Mouse (Mus musculus): Measurements from ENCODE around the gene Fn3k. TPM values are rescaled to one million over a fixed set of nuclear protein-coding genes. Genes with fewer than 3 reads are reported as not detected.

Gene Fn3k
- total RNA-seq (2022): 1 to 10 TPM; 5.6 to 8.9 (median 6.3) TPM

GRCm38 (mm10) chr11:121434156-121435155, at the start of gene Fn3k:
Fn3k (plus strand) TSS chr11:121434913.
- DNase-seq: peak; percentile 88

GRCm38 (mm10) chr11:121387750-121388553, 46.8 kb upstream of the Fn3k start, which contains the start of gene Rab40b:
Rab40b (minus strand) TSS chr11:121388251.
- peak; percentile 94 for DNase-seq

GRCm38 (mm10) chr11:121388554-121388945, 46.2 kb upstream of the Fn3k start:
- no peak for DNase-seq

DNA sequence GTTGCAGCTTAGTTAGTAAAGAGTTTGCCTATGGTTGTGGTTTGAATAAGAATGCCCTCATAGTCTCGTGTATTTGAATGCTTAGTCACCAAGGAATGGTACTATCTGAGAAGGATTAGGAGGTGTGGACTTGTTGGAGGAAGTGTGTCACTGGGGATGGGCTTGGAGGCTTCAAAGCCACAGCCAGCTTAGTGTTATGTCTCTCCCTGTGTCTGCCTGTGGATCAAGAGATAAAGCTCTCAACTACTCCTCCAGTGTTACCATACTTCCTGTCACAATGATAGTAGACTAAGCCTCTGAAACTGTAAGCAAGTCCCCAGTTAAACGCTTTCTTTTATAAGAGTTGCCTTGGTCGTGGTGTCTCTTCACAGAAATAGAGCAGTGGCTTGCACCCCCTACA, 43.9 kb upstream of the Fn3k start:
- no peak for DNase-seq

DNA sequence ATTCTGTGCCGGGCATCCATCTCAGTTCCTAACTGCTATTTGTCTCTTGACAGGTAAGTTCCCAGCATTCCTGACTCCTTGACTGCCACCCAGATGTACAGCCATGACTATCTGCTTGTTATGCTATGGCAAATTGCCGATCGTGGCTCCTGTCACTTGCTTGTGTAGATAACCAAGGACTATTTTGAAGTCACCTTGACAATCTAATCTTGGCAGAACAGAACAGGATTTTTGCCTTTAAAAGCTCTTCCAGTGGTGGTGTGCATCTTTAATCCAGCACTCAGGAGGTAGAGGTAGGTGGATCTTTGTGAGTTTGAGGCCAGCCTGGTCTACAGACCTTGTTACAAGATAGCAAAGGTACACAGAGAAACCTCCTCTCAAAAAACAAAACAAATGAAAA, 42.3 kb upstream of the Fn3k start:
- no peak for DNase-seq

DNA sequence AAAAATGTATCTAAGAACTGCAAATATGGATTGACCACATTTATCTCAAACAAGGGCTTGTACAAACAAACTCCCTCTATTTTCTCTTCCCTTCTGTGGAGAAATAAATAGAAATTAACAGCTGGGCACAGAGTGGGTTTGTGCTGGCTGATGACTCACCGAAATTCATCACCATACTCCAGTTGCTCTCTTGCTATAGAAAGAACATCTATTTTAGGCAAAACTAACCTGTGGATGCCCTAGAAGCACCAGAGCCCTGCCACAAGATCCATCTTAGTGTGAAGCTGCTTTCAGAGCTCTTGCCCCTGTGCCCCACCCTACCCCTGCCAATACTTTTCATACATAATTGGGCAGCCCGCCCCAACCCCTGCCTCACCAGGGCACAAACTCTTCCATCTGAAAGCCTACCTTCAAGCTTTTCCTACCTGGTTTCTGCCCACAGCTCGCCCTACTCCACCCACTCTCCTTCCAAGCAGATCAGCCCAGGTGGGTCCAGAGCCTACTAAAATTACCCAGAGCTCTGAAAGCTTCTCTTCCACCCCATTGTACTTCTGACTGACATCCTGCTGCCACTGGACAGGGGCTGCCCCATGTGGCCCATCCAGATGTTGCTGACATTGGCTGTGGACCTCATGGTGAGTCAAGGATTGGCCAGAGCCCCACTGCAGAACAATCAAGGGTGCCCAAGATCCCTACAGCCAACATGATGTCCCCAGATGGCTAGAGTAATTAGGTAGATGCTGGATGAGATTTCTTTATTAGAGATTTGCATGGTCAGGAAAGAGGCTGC, 27.2 kb upstream of the Fn3k start:
- DNase-seq: no peak

DNA sequence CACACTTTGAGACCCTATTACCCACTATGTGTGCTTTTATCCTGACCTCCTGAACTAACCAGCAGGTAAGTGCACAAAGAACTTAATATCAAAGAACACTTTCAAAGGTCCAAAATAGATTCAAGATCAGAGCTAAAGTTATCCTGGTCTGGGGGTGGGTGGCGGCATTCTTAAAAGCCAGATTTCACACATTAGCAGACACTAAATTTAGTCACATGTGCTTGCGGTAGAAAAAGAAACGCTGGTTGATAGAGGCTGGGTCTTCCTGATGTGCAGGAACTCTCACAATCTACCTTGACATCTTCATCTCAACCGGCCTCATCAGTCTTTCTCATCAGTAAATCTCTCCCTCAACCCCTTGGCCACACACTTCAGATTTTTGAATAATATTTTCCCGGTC, 20.0 kb upstream of the Fn3k start:
- DNase-seq: no peak

GRCm38 (mm10) chr11:121415351-121415750, 19.4 kb upstream of the Fn3k start:
- DNase-seq: no peak

DNA sequence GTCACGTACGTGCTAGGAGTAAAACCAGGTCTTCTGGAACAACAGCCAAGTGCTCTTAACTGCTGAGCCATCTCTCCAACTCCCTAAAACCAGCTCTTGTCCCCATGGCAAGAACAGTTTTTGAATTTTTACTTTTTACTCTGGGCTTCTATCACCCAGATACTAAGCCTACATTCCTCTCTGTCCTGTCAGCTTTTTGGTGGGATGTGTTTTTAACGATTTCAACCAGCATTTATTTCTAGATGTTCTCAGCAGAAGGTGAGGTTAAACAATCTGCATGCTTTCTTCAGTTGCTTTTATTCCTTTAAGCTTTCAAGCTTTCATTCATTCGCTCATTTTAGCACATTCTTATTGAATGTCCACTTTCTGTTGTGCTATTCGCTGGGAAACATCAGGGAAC, 16.7 kb upstream of the Fn3k start:
- no peak for DNase-seq

GRCm38 (mm10) chr11:121418932-121419331, 15.8 kb upstream of the Fn3k start:
- DNase-seq: no peak

DNA sequence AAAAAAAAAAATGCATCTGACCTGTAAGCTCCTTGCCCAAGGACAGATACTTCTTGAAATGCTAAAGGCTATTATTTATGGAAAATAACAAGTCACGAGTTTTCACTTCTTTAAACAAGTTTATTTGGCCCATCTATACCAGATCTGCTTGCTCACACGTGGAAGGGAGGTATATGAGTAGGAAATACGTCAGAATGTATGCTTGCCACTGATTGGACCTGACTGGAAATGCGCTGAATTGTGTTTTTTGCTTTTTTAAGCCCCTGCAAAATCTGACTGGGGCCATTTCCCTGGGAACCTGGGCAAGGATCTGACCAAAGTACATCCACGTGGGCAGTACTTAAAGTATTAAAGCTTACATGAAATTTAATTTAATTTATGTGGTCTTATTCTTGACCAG, 14.3 kb upstream of the Fn3k start:
- no peak for DNase-seq

GRCm38 (mm10) chr11:121420830-121421552, 13.7 kb upstream of the Fn3k start, which contains the start of gene Fn3krp:
Fn3krp (plus strand) TSS chr11:121421401.
- peak; percentile 99 for DNase-seq

GRCm38 (mm10) chr11:121421553-121422173, 13.1 kb upstream of the Fn3k start:
- DNase-seq: no peak

DNA sequence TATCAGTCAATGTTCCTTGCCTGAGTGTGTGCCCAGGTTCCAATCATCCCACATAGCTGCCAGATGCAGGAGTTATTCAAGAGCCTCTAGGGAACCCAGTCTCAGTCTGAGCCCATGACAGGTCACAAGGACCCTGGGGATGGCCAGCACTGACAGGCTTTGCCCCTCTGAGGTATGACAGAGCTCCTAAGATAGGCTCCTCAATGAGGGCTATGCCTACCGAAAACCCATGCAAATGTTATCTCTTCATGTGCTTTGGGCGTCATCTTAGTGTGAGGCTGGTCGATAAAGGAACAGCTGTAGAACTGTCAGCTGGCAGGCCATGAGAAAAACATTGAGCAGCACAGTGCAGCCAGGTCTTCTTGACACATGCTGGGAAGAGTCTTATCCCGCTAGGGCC, 1.3 kb upstream of the Fn3k start:
- no peak for DNase-seq

DNA sequence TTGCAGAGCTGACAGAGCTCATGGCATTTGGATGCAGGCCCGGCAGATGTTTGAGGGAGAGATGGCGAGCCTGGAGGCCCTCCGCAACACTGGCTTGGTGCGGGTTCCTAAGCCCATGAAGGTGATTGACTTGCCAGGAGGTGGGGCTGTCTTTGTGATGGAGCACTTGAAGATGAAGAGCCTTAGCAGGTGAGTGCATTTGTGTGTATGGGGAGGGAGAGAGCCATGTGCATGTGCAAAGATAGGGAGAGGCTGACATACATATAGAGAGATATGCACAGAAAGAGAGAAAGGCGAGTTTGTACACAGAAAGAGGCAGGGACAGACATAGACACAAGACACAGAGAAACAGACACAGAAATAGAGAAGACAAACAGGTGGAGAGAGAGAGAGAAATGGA, 2.5 kb downstream of the Fn3k start:
- no peak for DNase-seq

DNA sequence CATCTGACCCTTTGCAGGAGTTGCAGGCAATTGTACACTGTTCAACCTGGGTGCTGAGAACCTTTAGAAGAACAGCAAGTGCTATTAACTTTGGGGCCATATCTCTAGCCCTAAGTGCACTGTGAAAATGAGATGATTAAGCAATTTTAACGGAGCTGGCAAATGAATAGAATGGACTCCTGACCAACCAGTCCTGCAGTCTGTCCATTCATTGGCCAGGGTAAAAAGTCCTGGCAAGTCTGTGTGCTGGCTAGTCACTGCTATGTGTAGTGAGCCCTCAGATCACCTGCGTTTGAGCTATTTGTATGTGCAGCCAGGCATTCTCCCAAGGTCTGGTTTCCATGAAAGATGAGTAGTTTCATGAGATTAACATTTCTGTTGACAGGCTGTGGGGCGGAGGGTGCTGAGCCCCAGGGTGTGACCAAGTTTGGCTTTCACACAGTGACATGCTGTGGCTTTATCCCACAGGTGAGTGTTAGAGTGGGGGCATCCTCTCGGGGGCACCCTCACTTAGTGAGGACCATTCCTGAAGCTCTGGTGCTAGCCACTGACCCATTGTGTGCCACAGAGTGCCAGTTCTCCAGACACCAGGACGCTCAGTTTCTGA, 5.1 kb downstream of the Fn3k start:
- no peak for DNase-seq

DNA sequence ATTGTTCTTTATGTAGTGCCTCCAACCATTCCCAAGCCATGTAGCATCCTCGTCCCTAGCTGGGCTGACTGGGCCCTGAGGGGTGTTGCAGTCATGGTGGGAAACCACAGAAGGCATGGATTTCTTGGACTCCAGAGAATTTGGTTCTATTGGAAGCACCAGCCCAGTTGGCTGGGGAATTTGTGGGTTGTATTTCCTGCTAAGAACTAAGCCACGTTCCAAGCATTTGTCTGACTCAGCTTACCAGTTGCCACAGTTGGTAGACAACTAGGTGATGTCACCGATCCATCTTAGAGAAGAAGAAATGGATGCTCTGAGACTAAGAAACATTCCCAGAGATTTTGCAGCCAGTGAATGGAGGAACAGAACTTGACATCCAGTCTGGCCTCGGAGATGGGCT, 6.9 kb downstream of the Fn3k start:
- DNase-seq: no peak

DNA sequence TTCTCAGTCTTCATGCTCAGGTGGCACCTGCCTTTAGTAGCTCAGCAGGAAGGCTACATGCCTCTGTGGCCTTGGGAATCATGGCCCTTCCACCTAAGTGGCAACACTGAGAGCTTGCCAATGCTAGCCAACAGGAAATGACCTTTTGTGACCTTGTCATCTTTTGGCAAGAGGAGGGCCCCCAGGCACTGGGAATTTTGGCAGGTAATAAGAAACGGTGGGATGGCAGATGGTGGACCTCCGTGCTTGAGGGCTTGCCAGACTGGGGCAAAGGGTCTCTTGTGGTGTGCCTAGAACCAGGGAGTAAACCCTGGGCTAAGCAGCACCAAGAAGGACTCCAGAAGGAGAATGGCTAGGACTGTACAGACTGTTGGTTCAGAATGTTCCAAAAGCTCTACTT, 7.4 kb downstream of the Fn3k start:
- no peak for DNase-seq

- DNase-seq: no peak
Measured at GRCm38 (mm10) chr11:121451216-121451726, 16.6 kb downstream of the Fn3k start.

All from adrenal gland, adult 8-10 months (tissue).